Mouse (Mus musculus): Measurements from ENCODE around the gene Inmt. TPM values are rescaled to one million over a fixed set of nuclear protein-coding genes. Genes with fewer than 3 reads are reported as not detected.

Inmt gene
- total and polyA plus RNA-seq, 3 experiments: not detected

DNA sequence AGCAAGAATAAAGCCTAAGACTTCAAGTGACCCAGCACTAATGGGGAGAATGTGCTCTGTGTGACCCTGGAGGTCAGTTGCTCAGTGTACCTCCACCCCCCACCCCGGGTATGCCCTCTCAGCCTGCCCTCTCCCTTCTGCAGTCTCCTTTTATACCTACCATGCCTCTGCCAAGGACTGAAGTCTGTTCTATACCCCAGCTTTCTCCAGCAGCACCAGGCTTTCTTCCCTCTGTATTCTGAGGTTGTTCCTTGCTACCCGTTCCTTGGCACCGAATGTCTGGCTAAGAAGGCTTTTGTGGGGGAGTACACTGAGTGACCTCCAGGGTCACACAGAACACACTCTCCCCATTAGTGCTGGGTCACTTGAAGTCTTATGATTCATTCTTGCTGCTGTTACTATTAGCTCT lies 898 bp downstream of the Inmt start:
- no peaks in the 10 kb centered on the region for H3K79me2 ChIP-seq (replicated peaks; ENCODE audit: control insufficient read depth, extremely low read depth, insufficient read depth, poor library complexity, severe bottlenecking)
- H3K27me3 ChIP-seq (replicated peaks): peaks cover 45% of the 10 kb centered on the region
- H3K9me3 ChIP-seq (replicated peaks; ENCODE audit: low read length): no peaks in the 10 kb centered on the region
- no peak overlapping the region for H3K4me2 ChIP-seq (ENCODE audit: insufficient read depth, low read depth, poor library complexity, severe bottlenecking)
- dilution Hi-C loops (cut with MboI; ENCODE audit: extremely low pct_ligation_motif_present, extremely low pct_unique_long_range_greater_than_20kb, low sequenced_read_pairs) (no loop called here), in situ Hi-C loops (cut with MboI; ENCODE audit: low pct_ligation_motif_present, low pct_unique_long_range_greater_than_20kb, low sequenced_read_pairs) (no loop called here)
- no peak overlapping the region for H3K27ac ChIP-seq (ENCODE audit: insufficient read depth, low read depth)
- no peak for DNase-seq (ENCODE audit: extremely low read depth)
- no peak overlapping the region for H3K4me3 ChIP-seq (replicated peaks in 1 of 3; ENCODE audit: low read depth in 2 of 3, low read length in 2 of 3, poor library complexity in 1 of 3)
- no peak overlapping the region for H3K9ac ChIP-seq (ENCODE audit: insufficient read depth, low read depth)
- no peaks in the 10 kb centered on the region for H3K36me3 ChIP-seq (replicated peaks in 1 of 2; ENCODE audit: control insufficient read depth in 1 of 2, insufficient read depth in 1 of 2, low read length in 1 of 2)
- TF ChIP-seq JUN (IDR thresholded peaks at IDR 0.05; ENCODE audit: insufficient read depth, low read depth, low read length) (no peak), TBP (conservative IDR thresholded peaks at IDR 0.05; ENCODE audit: low read depth, low read length) (no peak), MXI1 (IDR thresholded peaks at IDR 0.05; ENCODE audit: low read depth, low read length) (no peak)
- H3K4me1 ChIP-seq (ENCODE audit: control insufficient read depth in 1 of 2, insufficient read depth in 2 of 2): no peaks in the 10 kb centered on the region

DNA sequence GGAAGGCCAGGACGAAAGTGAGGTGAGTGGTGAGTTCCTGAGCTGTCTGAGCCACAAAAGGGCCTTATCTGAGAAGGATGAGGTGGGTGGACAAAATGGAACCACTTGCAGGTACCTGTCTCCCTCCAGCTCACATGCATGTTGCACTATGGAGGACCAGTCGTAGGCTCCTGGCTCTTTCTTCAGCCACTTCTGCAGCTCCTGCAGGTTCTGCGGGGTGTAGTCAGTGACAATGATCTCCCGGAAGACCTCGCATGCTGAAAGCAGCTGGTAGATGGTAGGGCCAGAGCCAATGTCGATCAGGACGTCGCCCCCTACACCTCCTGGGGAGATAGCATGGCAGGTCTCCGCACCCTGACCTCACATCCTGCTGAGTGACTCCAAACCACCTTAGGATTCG lies 1.7 kb downstream of the Inmt start:
- Histone ChIP-seq H3K27me3 (replicated peaks) (peaks cover 43% of the 10 kb centered on the region), H3K36me3 (replicated peaks in 1 of 2; ENCODE audit: control insufficient read depth in 1 of 2, insufficient read depth in 1 of 2, low read length in 1 of 2) (no peaks in the 10 kb centered on the region), H3K79me2 (replicated peaks; ENCODE audit: control insufficient read depth, extremely low read depth, insufficient read depth, poor library complexity, severe bottlenecking) (no peaks in the 10 kb centered on the region), H3K4me2 (ENCODE audit: insufficient read depth, low read depth, poor library complexity, severe bottlenecking) (no peak overlapping the region), H3K4me3 (replicated peaks in 1 of 3; ENCODE audit: low read depth in 2 of 3, low read length in 2 of 3, poor library complexity in 1 of 3) (no peak overlapping the region), H3K27ac (ENCODE audit: insufficient read depth, low read depth) (no peak overlapping the region), H3K9me3 (replicated peaks; ENCODE audit: low read length) (no peaks in the 10 kb centered on the region), H3K9ac (ENCODE audit: insufficient read depth, low read depth) (no peak overlapping the region), H3K4me1 (ENCODE audit: control insufficient read depth in 1 of 2, insufficient read depth in 2 of 2) (peaks cover 0 to 6% of the 10 kb centered on the region in 2 experiments; a peak in 1 of 4 replicates)
- dilution Hi-C loops (cut with MboI; ENCODE audit: extremely low pct_ligation_motif_present, extremely low pct_unique_long_range_greater_than_20kb, low sequenced_read_pairs): no loop called here
- in situ Hi-C loops (cut with MboI; ENCODE audit: low pct_ligation_motif_present, low pct_unique_long_range_greater_than_20kb, low sequenced_read_pairs): no loop called here
- DNase-seq (ENCODE audit: extremely low read depth): no peak
- no peak for TF ChIP-seq MXI1 (IDR thresholded peaks at IDR 0.05; ENCODE audit: low read depth, low read length)
- no peak for TF ChIP-seq RCOR1 (conservative IDR thresholded peaks at IDR 0.05; ENCODE audit: low read depth, low read length)
- no peak for TF ChIP-seq MAX (IDR thresholded peaks at IDR 0.05; ENCODE audit: low read length)
- no peak for TF ChIP-seq POLR2AphosphoS2 (IDR thresholded peaks at IDR 0.05; ENCODE audit: low read depth, low read length)
- TF ChIP-seq NELFE (IDR thresholded peaks at IDR 0.05; ENCODE audit: low read depth, low read length): no peak
- TF ChIP-seq CTCF (conservative IDR thresholded peaks at IDR 0.05 in 1 of 2, IDR thresholded peaks at IDR 0.05 in 1 of 2; ENCODE audit: low read depth in 2 of 2, low read length in 2 of 2): no peak
- no peak for TF ChIP-seq NRF1 (IDR thresholded peaks at IDR 0.05; ENCODE audit: low read depth, low read length)
- TF ChIP-seq IRF4 (IDR thresholded peaks at IDR 0.05; ENCODE audit: low read depth, low read length): no peak

DNA sequence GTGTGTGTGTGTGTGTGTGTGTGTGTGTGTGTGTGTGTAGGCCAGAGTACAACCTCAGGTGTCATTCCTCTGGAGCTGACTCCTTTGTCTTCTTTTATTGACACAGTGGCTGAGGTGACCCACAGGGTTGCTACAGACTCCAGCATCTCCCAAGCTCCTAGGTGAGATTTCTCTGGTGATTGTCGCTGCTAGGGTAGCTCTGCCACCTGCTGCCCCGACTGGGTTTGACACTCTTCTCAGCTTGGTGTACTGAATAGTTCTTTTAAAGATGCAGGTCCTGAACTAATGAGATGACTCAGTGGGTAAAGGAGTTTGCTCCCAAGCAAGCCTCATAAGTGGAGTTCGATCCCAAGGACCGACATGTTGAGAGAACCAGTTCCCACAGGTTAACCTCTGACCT lies 3.2 kb downstream of the Inmt start:
- H3K79me2 ChIP-seq (replicated peaks; ENCODE audit: control insufficient read depth, extremely low read depth, insufficient read depth, poor library complexity, severe bottlenecking): no peaks in the 10 kb centered on the region
- H3K9ac ChIP-seq (ENCODE audit: insufficient read depth, low read depth): no peak overlapping the region
- dilution Hi-C loops (cut with MboI; ENCODE audit: extremely low pct_ligation_motif_present, extremely low pct_unique_long_range_greater_than_20kb, low sequenced_read_pairs) (no loop called here), in situ Hi-C loops (cut with MboI; ENCODE audit: low pct_ligation_motif_present, low pct_unique_long_range_greater_than_20kb, low sequenced_read_pairs) (no loop called here)
- peaks cover 0 to 20% of the 10 kb centered on the region in 2 experiments; a peak in 2 of 4 replicates for H3K4me1 ChIP-seq (ENCODE audit: control insufficient read depth in 1 of 2, insufficient read depth in 2 of 2)
- H3K9me3 ChIP-seq (replicated peaks; ENCODE audit: low read length): no peaks in the 10 kb centered on the region
- TF ChIP-seq RAD21 (IDR thresholded peaks at IDR 0.05; ENCODE audit: low read depth, low read length): peak; percentile 47
- no peak for TF ChIP-seq TCF12 (IDR thresholded peaks at IDR 0.05; ENCODE audit: low read depth, low read length)
- no peak for TF ChIP-seq E2F4 (IDR thresholded peaks at IDR 0.05; ENCODE audit: insufficient replicate concordance, low read depth, low read length)
- TF ChIP-seq CTCF (conservative IDR thresholded peaks at IDR 0.05 in 1 of 2, IDR thresholded peaks at IDR 0.05 in 1 of 2; ENCODE audit: low read depth in 2 of 2, low read length in 2 of 2): peak in 1 of 2 experiments; percentile 47; a peak in 2 of 4 replicates
- TF ChIP-seq SMC3 (IDR thresholded peaks at IDR 0.05; ENCODE audit: low read depth, low read length): peak; percentile 51
- TF ChIP-seq MYC (IDR thresholded peaks at IDR 0.05; ENCODE audit: low read depth, low read length): no peak
- TF ChIP-seq CHD1 (IDR thresholded peaks at IDR 0.05; ENCODE audit: low read depth, low read length): no peak
- H3K27ac ChIP-seq (ENCODE audit: insufficient read depth, low read depth): no peak overlapping the region
- H3K4me2 ChIP-seq (ENCODE audit: insufficient read depth, low read depth, poor library complexity, severe bottlenecking): no peak overlapping the region
- no peaks in the 10 kb centered on the region for H3K36me3 ChIP-seq (replicated peaks in 1 of 2; ENCODE audit: control insufficient read depth in 1 of 2, insufficient read depth in 1 of 2, low read length in 1 of 2)
- DNase-seq (ENCODE audit: extremely low read depth): no peak
- peaks cover 37% of the 10 kb centered on the region for H3K27me3 ChIP-seq (replicated peaks)
- no peak overlapping the region for H3K4me3 ChIP-seq (replicated peaks in 1 of 3; ENCODE audit: low read depth in 2 of 3, low read length in 2 of 3, poor library complexity in 1 of 3)

Measured in CH12.LX (cell line).